Mouse (Mus musculus) MEL (cell line): ENCODE measurements around the gene Foxn3.

Experiments used
- CTCF ChIP-seq, 3 experiments: IDR thresholded peaks in 2 of 3; conservative IDR thresholded peaks in 1 of 3; 2 replicates each; pipeline ENCODE4 v1.5.1; 2011 to 2012; ENCODE audit warnings: low read length in 3 of 3, low read depth in 2 of 3, mild to moderate bottlenecking in 2 of 3, improper control_type of control experiment in 1 of 3, inconsistent platforms in 1 of 3, mixed read lengths in 1 of 3, moderate library complexity in 1 of 3; ENCODE audit not compliant: control insufficient read depth in 1 of 3, insufficient read depth in 1 of 3, poor library complexity in 1 of 3, severe bottlenecking in 1 of 3
- EP300 ChIP-seq, 2 experiments: IDR thresholded peaks; 2 replicates each; pipeline ENCODE4 v1.6.1; 2011; ENCODE audit warnings: improper control_type of control experiment in 2 of 2, low read length in 2 of 2, low read depth in 1 of 2, mild to moderate bottlenecking in 1 of 2
- MEF2A ChIP-seq: IDR thresholded peaks from 2 replicates; pipeline ENCODE4 v1.6.1; 2014; ENCODE audit warnings: low read depth, mild to moderate bottlenecking, inconsistent platforms, low read length, improper control_type of control experiment; ENCODE audit not compliant: poor library complexity, insufficient replicate concordance, severe bottlenecking; ENCODE audit errors: extremely low read depth
- POLR2A ChIP-seq, 2 experiments: IDR thresholded peaks; 2 replicates each; pipeline ENCODE4 v1.6.1; 2011 to 2012; ENCODE audit warnings: low read length in 2 of 2, mild to moderate bottlenecking in 2 of 2, control low read depth in 1 of 2, improper control_type of control experiment in 1 of 2, low read depth in 1 of 2, moderate library complexity in 1 of 2; ENCODE audit not compliant: control insufficient read depth in 1 of 2, insufficient read depth in 1 of 2, poor library complexity in 1 of 2
- POLR2AphosphoS2 ChIP-seq: IDR thresholded peaks from 2 replicates; pipeline ENCODE4 v1.6.1; 2011; ENCODE audit warnings: low read length, improper control_type of control experiment
- RAD21 ChIP-seq: IDR thresholded peaks from 2 replicates; pipeline ENCODE4 v1.6.1; 2011; ENCODE audit warnings: mild to moderate bottlenecking, low read depth, low read length, improper control_type of control experiment

DNA sequence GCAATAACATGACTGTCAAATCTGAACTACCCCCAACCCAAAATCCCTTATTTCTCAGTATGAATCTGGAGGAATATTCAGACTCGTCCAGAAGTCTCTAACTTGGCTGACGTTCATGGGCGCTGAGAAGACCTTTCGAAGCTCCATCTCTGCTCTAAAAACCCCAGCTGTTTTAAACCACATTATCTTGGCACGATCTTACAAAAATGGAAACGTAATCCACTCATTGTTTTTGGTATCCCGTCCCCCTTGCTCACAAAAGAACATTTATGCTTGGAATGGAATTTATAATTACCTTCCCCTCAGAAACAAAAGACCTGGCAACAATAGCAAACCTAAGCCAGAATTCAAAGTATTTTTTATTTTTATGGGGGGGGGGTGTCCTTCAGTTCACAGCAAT, 221.6 kb downstream of the Foxn3 start:
- TF ChIP-seq POLR2AphosphoS2, result no peak
- no peak for TF ChIP-seq RAD21
- no peak for TF ChIP-seq CTCF (IDR thresholded peaks at IDR 0.05 in 2 of 3, conservative IDR thresholded peaks at IDR 0.05 in 1 of 3; ENCODE audit: control insufficient read depth in 1 of 3, insufficient read depth in 1 of 3, low read depth in 2 of 3, low read length in 3 of 3, poor library complexity in 1 of 3, severe bottlenecking in 1 of 3)
- TF ChIP-seq MEF2A, result no peak
- TF ChIP-seq EP300 (IDR thresholded peaks at IDR 0.05; ENCODE audit: low read depth in 1 of 2, low read length in 2 of 2), result no peak
- no peak for TF ChIP-seq POLR2A (IDR thresholded peaks at IDR 0.05; ENCODE audit: control insufficient read depth in 1 of 2, insufficient read depth in 1 of 2, low read depth in 1 of 2, low read length in 2 of 2, poor library complexity in 1 of 2)
